In the genomic region with DNA sequence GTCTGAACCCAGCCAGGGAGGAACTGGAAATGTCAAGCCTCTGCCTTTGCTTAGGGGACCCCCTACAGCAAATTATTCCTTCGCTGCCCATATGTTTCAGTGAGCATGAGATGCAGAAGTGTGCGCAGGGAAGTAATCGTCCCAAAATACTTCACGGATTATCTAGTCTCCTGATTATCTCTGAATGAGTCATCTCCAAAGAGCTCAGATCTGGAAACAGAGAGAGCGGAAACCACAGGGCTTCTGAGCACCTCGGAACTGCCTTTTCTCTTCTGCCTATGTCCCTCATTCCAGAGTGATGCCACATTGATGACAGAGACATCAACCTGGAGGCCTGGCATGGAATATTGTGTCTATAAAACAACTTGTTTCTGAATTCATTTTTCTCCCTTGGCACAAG, we compare ENCODE assay signal across 19 mouse cellular contexts. TPM values are rescaled to one million over a fixed set of nuclear protein-coding genes. Genes with fewer than 3 reads are reported as not detected.
"Had no signal": no experiment of that assay in that cellular context is flagged by ENCODE, and none has a peak within 500 bp of the region (broad histone marks: within the 10 kb centered on the region; RNA-seq: fewer than 3 reads in every experiment).

No protein-coding gene starts in this region.

- DNase-seq: kidney, adult 2 months; layer of hippocampus, adult 9-11 months; layer of hippocampus, postnatal 36 days; lung, adult 18-20 months; lung, postnatal 10 days; lung, postnatal 36 days; midbrain, embryonic 14.5 days; right cerebral cortex, postnatal 4 days; spleen, adult 18-20 months; thymus, postnatal 25 days had no signal

- H3K4me3 ChIP-seq: layer of hippocampus, adult 2 months; left cerebral cortex, adult 2 months; liver, embryonic 15.5 days; lung, embryonic 15.5 days; stomach, embryonic 15.5 days had no signal

- H3K36me3 ChIP-seq: liver, embryonic 15.5 days; stomach, embryonic 15.5 days had no signal

- H3K27ac ChIP-seq: kidney, postnatal 0 days; layer of hippocampus, adult 2 months; left cerebral cortex, adult 2 months; liver, embryonic 15.5 days; lung, embryonic 15.5 days; stomach, embryonic 15.5 days had no signal

- H3K4me1 ChIP-seq: liver, embryonic 15.5 days; stomach, embryonic 15.5 days had no signal

- H3K4me2 ChIP-seq: liver, embryonic 11.5 days; liver, embryonic 15.5 days; lung, embryonic 15.5 days; midbrain, embryonic 11.5 days; stomach, embryonic 15.5 days had no signal

- H3K9ac ChIP-seq: liver, embryonic 15.5 days; lung, embryonic 15.5 days; stomach, embryonic 15.5 days had no signal

- H3K27me3 ChIP-seq: liver, embryonic 15.5 days; stomach, embryonic 15.5 days had no signal

- H3K9me3 ChIP-seq: liver, embryonic 15.5 days; lung, embryonic 15.5 days; stomach, embryonic 15.5 days had no signal

RNA-seq across cellular contexts. Expression of a gene that starts 11.3 kb away (rescaled TPM):
- total RNA-seq: megakaryocyte-erythroid progenitor cell, adult 5-6 weeks had no signal
